Mouse (Mus musculus) bone marrow, adult 2 months (tissue): Measurements from ENCODE around the gene Ldlr.

Experiments
- CTCF ChIP-seq: fragments of 200-500 bp; IDR thresholded peaks from 2 replicates; pipeline ENCODE4 v1.5.1; 2011; ENCODE audit warnings: low read length, control low read depth; ENCODE audit not compliant: control insufficient read depth, insufficient read depth
- POLR2A ChIP-seq: fragments of 200-500 bp; IDR thresholded peaks from 2 replicates; pipeline ENCODE4 v1.6.1; 2011; ENCODE audit warnings: low read depth, mild to moderate bottlenecking, control low read depth, low read length, borderline replicate concordance; ENCODE audit not compliant: control insufficient read depth

DNA sequence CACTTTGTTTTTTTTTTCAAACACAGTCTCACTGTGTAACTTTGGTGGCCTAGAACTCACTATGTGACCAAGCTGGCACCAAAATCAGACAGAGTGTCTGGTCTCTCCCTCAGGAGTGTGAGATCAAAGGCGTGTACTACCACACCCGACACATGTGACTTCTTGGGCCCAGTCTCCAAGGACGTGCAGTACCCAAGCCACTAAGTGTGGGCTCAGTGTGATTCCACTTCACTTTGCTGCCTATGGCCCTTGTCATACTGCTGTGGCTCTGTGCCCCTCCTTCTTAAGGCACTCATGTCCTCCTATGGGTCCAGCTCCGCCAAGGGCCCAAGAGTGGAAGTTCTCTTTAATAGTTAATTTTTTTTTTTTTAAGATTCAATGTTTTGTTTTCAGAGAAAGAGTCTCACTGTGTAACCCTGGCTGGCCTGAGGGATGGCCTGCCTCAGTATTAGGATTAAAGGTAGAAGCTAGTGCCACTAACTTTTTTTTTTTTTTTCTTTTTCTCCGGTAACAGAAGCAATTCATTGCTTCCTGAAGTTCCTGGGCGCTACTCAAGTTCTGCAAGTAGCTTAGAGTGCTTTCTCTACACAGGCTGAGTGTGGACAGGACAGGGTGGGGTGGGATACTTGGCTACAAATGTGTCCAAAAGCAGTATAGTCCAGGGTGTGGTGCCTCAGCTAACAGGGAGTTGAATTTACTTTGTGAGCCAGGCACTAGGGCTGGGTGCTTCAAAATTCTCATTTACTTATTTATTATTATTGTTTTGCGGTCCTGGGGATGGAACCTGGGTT is 61.4 kb downstream of the Ldlr start:
- TF ChIP-seq POLR2A (no peak), CTCF (no peak)
